Mouse (Mus musculus) midbrain, postnatal 0 days (tissue): ENCODE data around the gene Ttl. TPM values are rescaled to one million over a fixed set of nuclear protein-coding genes. Genes with fewer than 3 reads are reported as not detected.

Experiments used
- ATAC-seq: fragments of 200-750 bp; cut with Nextera tagmentation; 2 replicates; pipeline ENCODE4 v1.8.0; 2017; ENCODE audit warnings: moderate number of reproducible peaks, mild to moderate bottlenecking, moderate TSS enrichment, moderate library complexity; ENCODE audit not compliant: low FRiP score
- DNase-seq: peaks from one replicate; pipeline ENCODE4 v3.0.0-alpha.2; 2015; ENCODE audit warnings: low spot score
- H3K27ac ChIP-seq: fragments of 300-500 bp; sonication (generic); 2 replicates; pipeline ENCODE4 v1.5.1; 2014; ENCODE audit warnings: low read depth, mild to moderate bottlenecking, low read length, mixed read lengths
- H3K27me3 ChIP-seq: fragments of 300-500 bp; sonication (generic); 2 replicates; pipeline ENCODE4 v1.6.1; 2014; ENCODE audit warnings: low read length, control low read depth, mixed read lengths; ENCODE audit not compliant: insufficient read depth
- H3K36me3 ChIP-seq: fragments of 300-500 bp; sonication (generic); 2 replicates; pipeline ENCODE4 v1.6.1; 2014; ENCODE audit warnings: low read length, control low read depth, mixed read lengths; ENCODE audit not compliant: insufficient read depth
- H3K4me1 ChIP-seq: fragments of 300-500 bp; sonication (generic); 2 replicates; pipeline ENCODE4 v1.6.1; 2014; ENCODE audit warnings: mild to moderate bottlenecking, control low read depth, antibody characterized with exemption, low read length, mixed read lengths; ENCODE audit not compliant: insufficient read depth
- H3K4me2 ChIP-seq: fragments of 300-500 bp; sonication (generic); 2 replicates; pipeline ENCODE4 v1.6.1; 2014; ENCODE audit warnings: low read depth, mild to moderate bottlenecking, low read length, mixed read lengths; ENCODE audit not compliant: poor library complexity, severe bottlenecking
- H3K4me3 ChIP-seq: fragments of 300-500 bp; sonication (generic); 2 replicates; pipeline ENCODE4 v1.5.1; 2014; ENCODE audit warnings: low read depth, mild to moderate bottlenecking, low read length, moderate library complexity
- H3K9ac ChIP-seq: fragments of 300-500 bp; sonication (generic); replicated peaks from 2 replicates; pipeline ENCODE4 v1.6.1; 2014; ENCODE audit warnings: mild to moderate bottlenecking, low read length, moderate library complexity, mixed read lengths; ENCODE audit not compliant: poor library complexity, severe bottlenecking
- H3K9me3 ChIP-seq: fragments of 300-500 bp; sonication (generic); 2 replicates; pipeline ENCODE4 v1.6.1; 2016; ENCODE audit warnings: low read length, control low read depth
- CTCF ChIP-seq: IDR thresholded peaks from 2 replicates; pipeline ENCODE4 v1.5.1; 2016; ENCODE audit warnings: antibody characterized with exemption, mild to moderate bottlenecking
- WGBS: fragments of 180-500 bp; shearing (Covaris S2); extraction: QIAGEN DNeasy Blood & Tissue Kit; methylation state at CpG from one replicate; pipeline ENCODE4 v1.1.7; 2014; 5-methylcytosine and 5-hydroxymethylcytosine counted together
- polyA plus RNA-seq: library from polyadenylated mRNA; unstranded; fragments of >200 nt; fragmentation: Nextera tagmentation; extraction: Ambion mirVana; gene quantifications from 2 replicates; pipeline ENCODE4 v1.2.1, GENCODE M21; 2015
- total RNA-seq: library from RNA; depleted of rRNA; stranded (reverse); fragments of >200 nt; gene quantifications from 2 replicates; pipeline ENCODE4 v1.2.3, GENCODE M21; 2014; rRNA removed

Ttl gene
- total and polyA plus RNA-seq, 2 experiments from 2014 or later: 30.2 to 58.0 TPM

DNA sequence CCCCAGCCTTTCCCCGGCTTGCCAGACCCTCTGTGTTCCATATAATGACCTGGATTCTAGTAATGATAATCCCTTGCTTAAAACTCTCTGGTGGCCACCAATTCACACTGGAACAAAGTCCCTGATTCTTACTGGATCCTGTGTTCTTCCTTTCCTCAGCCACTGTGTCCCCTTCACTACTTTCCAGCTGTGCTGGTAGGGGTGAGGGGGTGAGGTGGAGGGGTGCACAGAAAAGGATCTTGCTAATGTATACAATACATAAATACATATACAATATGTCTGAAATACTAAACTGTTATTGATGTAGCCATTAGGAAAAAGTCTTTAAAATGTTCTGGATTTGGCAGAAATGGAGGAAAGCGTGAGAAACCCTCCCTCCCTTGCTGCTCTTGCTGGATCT is 65.0 kb downstream of the Ttl start:
- no peak overlapping the region for H3K9ac ChIP-seq
- peaks cover 5% of the 10 kb centered on the region; the same call in 1 of the 2 replicates for H3K9me3 ChIP-seq
- peaks cover 16% of the 10 kb centered on the region for H3K36me3 ChIP-seq
- peak overlapping the region; percentile 79; the same call in 1 of the 2 replicates for H3K27ac ChIP-seq
- TF ChIP-seq CTCF: no peak
- no peak for DNase-seq
- H3K4me3 ChIP-seq: peak overlapping the region; percentile 49; the same call in 1 of the 2 replicates
- peaks cover 8% of the 10 kb centered on the region; the same call in 1 of the 2 replicates for H3K4me1 ChIP-seq
- 98% methylated on average over 2 of the region's 2 CpGs for WGBS
- no peak for ATAC-seq
- H3K27me3 ChIP-seq: no peaks in the 10 kb centered on the region
- H3K4me2 ChIP-seq: peak overlapping the region; percentile 82; the same call in 1 of the 2 replicates

DNA sequence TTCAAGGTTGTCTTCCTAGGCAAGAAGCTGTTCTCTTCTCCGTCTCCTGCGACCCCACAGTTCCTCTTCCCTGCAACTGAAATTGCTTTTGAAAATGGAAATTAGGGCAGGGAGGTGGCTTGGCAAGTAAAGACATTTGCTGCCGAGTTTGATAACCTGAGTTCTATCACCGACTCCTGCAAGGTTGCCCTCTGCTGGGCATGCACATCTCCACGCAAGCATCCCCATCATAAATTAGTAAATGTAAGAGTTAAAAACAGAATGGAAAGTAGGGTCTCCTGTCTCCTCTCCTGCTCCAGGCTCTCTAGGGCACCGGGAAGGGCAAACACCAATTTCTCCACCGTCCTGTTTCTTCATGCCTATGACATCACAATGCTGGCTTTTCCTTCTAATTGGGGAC is 66.5 kb downstream of the Ttl start:
- 94% methylated on average over 7 of the region's 7 CpGs for WGBS
- peaks cover 8% of the 10 kb centered on the region; the same call in 1 of the 2 replicates for H3K4me1 ChIP-seq
- no peaks in the 10 kb centered on the region for H3K27me3 ChIP-seq
- no peak for TF ChIP-seq CTCF
- H3K4me2 ChIP-seq: no peak overlapping the region
- H3K9me3 ChIP-seq: peaks cover 5% of the 10 kb centered on the region; the same call in 1 of the 2 replicates
- no peak overlapping the region for H3K9ac ChIP-seq
- DNase-seq: no peak
- H3K36me3 ChIP-seq: peaks cover 14% of the 10 kb centered on the region
- no peak for ATAC-seq
- no peak overlapping the region for H3K27ac ChIP-seq
- H3K4me3 ChIP-seq: no peak overlapping the region

- Histone ChIP-seq H3K27ac (no peak overlapping the region), H3K4me1 (peaks cover 8% of the 10 kb centered on the region; the same call in 1 of the 2 replicates), H3K9me3 (peaks cover 5% of the 10 kb centered on the region; the same call in 1 of the 2 replicates), H3K4me3 (no peak overlapping the region), H3K4me2 (no peak overlapping the region), H3K9ac (no peak overlapping the region), H3K27me3 (no peaks in the 10 kb centered on the region), H3K36me3 (peaks cover 14% of the 10 kb centered on the region)
- 97% methylated on average over 14 of the region's 14 CpGs for WGBS
- ATAC-seq: no peak
- TF ChIP-seq CTCF: no peak
- no peak for DNase-seq
Observed at GRCm38 (mm10) chr2:129133006-129133805, 67.5 kb downstream of the Ttl start.

DNA sequence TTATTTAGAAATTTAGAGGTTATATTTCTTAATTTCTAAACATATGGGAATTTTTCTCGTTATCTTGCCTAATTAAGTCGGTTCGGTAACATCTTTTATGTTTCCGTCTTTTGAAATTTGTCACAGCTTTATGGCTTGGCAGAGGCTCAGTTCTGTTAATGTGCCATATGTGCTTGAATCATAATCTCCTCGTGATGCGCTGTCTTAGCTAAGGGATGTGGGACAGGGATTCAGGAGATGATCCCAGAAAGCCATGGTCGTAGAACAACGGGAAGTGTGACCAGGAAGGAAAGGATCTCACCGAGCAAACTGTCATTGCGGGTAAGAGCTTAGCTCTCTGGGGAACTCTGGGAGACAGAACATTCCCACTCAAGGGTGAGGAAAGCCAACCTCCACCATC is 74.2 kb downstream of the Ttl start:
- Histone ChIP-seq H3K4me1 (no peaks in the 10 kb centered on the region), H3K27me3 (no peaks in the 10 kb centered on the region), H3K4me3 (no peak overlapping the region), H3K36me3 (no peaks in the 10 kb centered on the region), H3K4me2 (no peak overlapping the region), H3K27ac (no peak overlapping the region), H3K9me3 (no peaks in the 10 kb centered on the region), H3K9ac (no peak overlapping the region)
- WGBS: 77% methylated on average over 10 of the region's 10 CpGs
- ATAC-seq: no peak
- peak; percentile 47 for DNase-seq
- no peak for TF ChIP-seq CTCF

Other genes starting within 250 kb of the Ttl start
- 27.7 and 32.3 TPM in 2 replicates for gene Tmem87b, start 247.8 kb upstream of the Ttl start, total RNA-seq
- gene Tmem87b, start 247.8 kb upstream of the Ttl start, polyA plus RNA-seq: 34.8 and 35.7 TPM in 2 replicates
- 3.2 and 6.3 TPM in 2 replicates for gene Fbln7, start 203.0 kb upstream of the Ttl start, total RNA-seq
- 4.2 and 4.8 TPM in 2 replicates for gene Fbln7, start 203.0 kb upstream of the Ttl start, polyA plus RNA-seq
- 3.5 and 5.0 TPM in 2 replicates for gene Zc3h8, start 121.9 kb upstream of the Ttl start, total RNA-seq
- gene Zc3h8, start 121.9 kb upstream of the Ttl start, polyA plus RNA-seq: 14.7 and 15.5 TPM in 2 replicates
- gene Zc3h6, start 98.5 kb upstream of the Ttl start, total RNA-seq: 6.8 and 8.9 TPM in 2 replicates
- gene Zc3h6, start 98.5 kb upstream of the Ttl start, polyA plus RNA-seq: 4.8 and 5.9 TPM in 2 replicates
- gene Gm10762, start 98.2 kb upstream of the Ttl start, total RNA-seq: 26.6 and 29.8 TPM in 2 replicates
- gene Gm10762, start 98.2 kb upstream of the Ttl start, polyA plus RNA-seq: 14.9 and 18.2 TPM in 2 replicates
- 1.8 and 2.3 TPM in 2 replicates for gene Vinac1, start 17.8 kb upstream of the Ttl start, total RNA-seq
- gene Vinac1, start 17.8 kb upstream of the Ttl start, polyA plus RNA-seq: 0.94 and 1.1 TPM in 2 replicates
- gene Polr1b, start 35.1 kb downstream of the Ttl start, total RNA-seq: 23.1 and 25.9 TPM in 2 replicates
- 10.4 and 11.1 TPM in 2 replicates for gene Polr1b, start 35.1 kb downstream of the Ttl start, polyA plus RNA-seq
- 12.2 and 23.6 TPM in 2 replicates for gene Chchd5, start 63.8 kb downstream of the Ttl start, total RNA-seq
- gene Chchd5, start 63.8 kb downstream of the Ttl start, polyA plus RNA-seq: 14.1 and 14.5 TPM in 2 replicates
- gene Slc20a1, start 132.8 kb downstream of the Ttl start, total RNA-seq: 80.0 and 82.2 TPM in 2 replicates
- 44.9 and 47.7 TPM in 2 replicates for gene Slc20a1, start 132.8 kb downstream of the Ttl start, polyA plus RNA-seq
- 2.6 and 5.8 TPM in 2 replicates for gene Ckap2l, start 231.3 kb downstream of the Ttl start, total RNA-seq
- gene Ckap2l, start 231.3 kb downstream of the Ttl start, polyA plus RNA-seq: 4.8 and 5.0 TPM in 2 replicates
- 0.52 and 0.93 TPM in 2 replicates for gene Il1a, start 244.0 kb downstream of the Ttl start, total RNA-seq
- 0.21 and 0.31 TPM in 2 replicates for gene Il1a, start 244.0 kb downstream of the Ttl start, polyA plus RNA-seq